Mouse (Mus musculus) lung, embryonic 15.5 days (tissue): ENCODE data around the gene Iars2. TPM values are rescaled to one million over a fixed set of nuclear protein-coding genes. Genes with fewer than 3 reads are reported as not detected.

Experiments
- ATAC-seq: fragments of 200-750 bp; cut with Nextera tagmentation; 2 replicates; pipeline ENCODE4 v1.8.0; 2017; ENCODE audit warnings: moderate number of reproducible peaks, borderline replicate concordance; ENCODE audit not compliant: low FRiP score, low TSS enrichment; ENCODE audit errors: extremely low read depth
- H3K27ac ChIP-seq: fragments of 300-500 bp; sonication (generic); 2 replicates; pipeline ENCODE4 v1.5.1; 2015; ENCODE audit warnings: moderate library complexity, mild to moderate bottlenecking, inconsistent platforms
- H3K27me3 ChIP-seq: fragments of 300-500 bp; sonication (generic); 2 replicates; pipeline ENCODE4 v1.6.1; 2015; ENCODE audit warnings: inconsistent platforms
- H3K36me3 ChIP-seq: fragments of 300-500 bp; sonication (generic); 2 replicates; pipeline ENCODE4 v1.6.1; 2015; ENCODE audit warnings: inconsistent platforms
- H3K4me1 ChIP-seq: fragments of 300-500 bp; sonication (generic); 2 replicates; pipeline ENCODE4 v1.6.1; 2015; ENCODE audit warnings: inconsistent platforms
- H3K4me2 ChIP-seq: fragments of 300-500 bp; sonication (generic); 2 replicates; pipeline ENCODE4 v1.6.1; 2015; ENCODE audit warnings: inconsistent platforms, mild to moderate bottlenecking, moderate library complexity
- H3K4me3 ChIP-seq: fragments of 300-500 bp; sonication (generic); 2 replicates; pipeline ENCODE4 v1.5.1; 2015; ENCODE audit warnings: mild to moderate bottlenecking, inconsistent platforms
- H3K9ac ChIP-seq: fragments of 300-500 bp; sonication (generic); 2 replicates; pipeline ENCODE4 v1.6.1; 2015; ENCODE audit warnings: inconsistent platforms
- H3K9me3 ChIP-seq: fragments of 300-500 bp; sonication (generic); 2 replicates; pipeline ENCODE4 v1.6.1; 2016; ENCODE audit warnings: inconsistent platforms
- WGBS: fragments of 180-500 bp; shearing (Covaris S2); methylation state at CpG from one replicate; pipeline ENCODE4 v1.1.7; 2015; 5-methylcytosine and 5-hydroxymethylcytosine counted together
- microRNA counts: library from miRNA; unstranded; fragments of <30 nt; microRNA quantifications from one replicate; lab custom pipeline; 2016
- microRNA-seq: library from miRNA; unstranded; fragments of <30 nt; microRNA quantifications from one replicate; pipeline ENCODE4, GENCODE M21; 2016
- polyA plus RNA-seq: library from polyadenylated mRNA; unstranded; fragments of >200 nt; fragmentation: Nextera tagmentation; extraction: Ambion mirVana; gene quantifications from 2 replicates; pipeline ENCODE4 v1.2.1, GENCODE M21; 2015

The Iars2 gene
- polyA plus RNA-seq, 1 experiment from 2014 or later: 28.9 TPM

DNA sequence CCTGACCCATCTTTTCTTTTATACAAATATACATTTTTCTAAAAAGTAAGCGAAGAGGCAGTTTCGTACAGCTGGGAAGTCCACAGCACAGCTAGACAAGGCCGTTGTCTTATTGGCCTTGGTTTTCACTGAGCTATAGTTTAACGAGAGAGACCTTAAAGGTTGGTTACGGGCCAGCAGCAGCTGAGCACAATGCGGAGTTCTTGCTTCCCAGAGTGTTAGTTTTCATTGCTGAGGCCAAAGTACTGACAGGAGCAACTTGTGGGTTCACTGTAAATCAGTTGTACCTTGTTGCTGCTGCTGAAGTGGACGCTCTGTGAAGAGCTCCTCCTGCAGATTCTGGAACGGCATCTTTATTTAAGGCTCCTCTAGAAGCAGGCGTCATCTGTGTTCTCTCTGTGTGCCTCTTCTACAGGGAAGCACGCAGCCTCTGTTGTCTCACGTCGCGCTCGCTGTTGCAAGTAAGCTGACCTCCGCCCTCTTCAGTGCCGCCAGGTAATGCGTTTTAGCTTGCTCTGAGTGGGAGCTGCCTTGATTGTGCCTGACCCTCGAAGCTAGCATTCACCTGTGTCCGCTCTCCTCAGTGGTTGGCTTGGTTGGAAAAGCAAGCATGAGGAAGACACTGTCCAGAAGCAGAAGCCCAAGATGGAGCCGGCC, 81.6 kb downstream of the Iars2 start:
- H3K27ac ChIP-seq: no peak overlapping the region
- H3K36me3 ChIP-seq: peaks cover 45% of the 10 kb centered on the region
- H3K9me3 ChIP-seq: no peaks in the 10 kb centered on the region
- H3K4me2 ChIP-seq: no peak overlapping the region
- ATAC-seq: no peak
- H3K4me1 ChIP-seq: peaks cover 3% of the 10 kb centered on the region; the same call in 1 of the 2 replicates
- H3K9ac ChIP-seq: no peak overlapping the region
- no peak overlapping the region for H3K4me3 ChIP-seq
- 80% methylated on average over 20 of the region's 20 CpGs for WGBS
- H3K27me3 ChIP-seq: no peaks in the 10 kb centered on the region

DNA sequence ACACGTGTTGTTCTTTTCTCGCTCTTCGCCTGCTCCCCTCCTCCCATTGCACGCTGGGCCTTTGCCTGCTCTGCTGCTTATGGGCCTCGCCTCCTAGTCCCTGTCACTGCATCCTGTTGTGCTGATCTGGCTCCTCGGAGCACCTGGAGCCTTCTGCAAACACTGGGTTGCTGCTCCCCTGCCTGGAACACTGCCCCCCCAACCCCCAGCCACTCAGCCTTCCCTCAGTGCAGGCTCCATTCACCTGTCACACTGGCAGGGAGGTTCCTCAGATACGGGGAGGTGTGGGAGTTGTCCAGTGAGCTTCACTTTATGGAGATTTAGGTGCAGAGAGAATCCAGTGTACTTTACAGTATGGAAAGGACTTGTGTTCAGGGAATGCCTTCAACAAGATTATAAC, 83.7 kb downstream of the Iars2 start:
- no peaks in the 10 kb centered on the region for H3K27me3 ChIP-seq
- no peak overlapping the region for H3K9ac ChIP-seq
- WGBS: 64% methylated on average over 7 of the region's 7 CpGs
- peaks cover 46% of the 10 kb centered on the region for H3K36me3 ChIP-seq
- ATAC-seq: no peak
- no peaks in the 10 kb centered on the region for H3K9me3 ChIP-seq
- H3K4me2 ChIP-seq: no peak overlapping the region
- no peak overlapping the region for H3K27ac ChIP-seq
- no peaks in the 10 kb centered on the region for H3K4me1 ChIP-seq
- H3K4me3 ChIP-seq: no peak overlapping the region

DNA sequence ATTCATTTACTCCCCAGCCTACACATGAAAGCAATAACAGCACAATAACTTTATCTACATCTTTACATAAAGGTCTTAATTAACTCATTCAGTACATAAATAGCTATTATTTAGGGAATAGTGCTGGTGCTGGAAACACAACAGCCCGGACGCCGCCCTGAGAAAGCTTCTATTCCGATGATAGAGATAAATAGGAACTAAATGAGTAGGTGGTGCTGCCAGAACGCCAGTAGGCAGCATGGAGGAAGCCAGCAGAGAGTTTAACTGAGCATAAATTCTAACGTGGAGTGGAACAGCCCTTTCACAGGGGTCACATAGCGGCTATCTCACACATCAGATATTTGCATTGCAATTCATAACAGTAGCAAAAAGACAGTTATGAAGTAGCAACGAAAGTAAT, 86.2 kb downstream of the Iars2 start:
- no peak overlapping the region for H3K4me3 ChIP-seq
- no peak overlapping the region for H3K27ac ChIP-seq
- no peak for ATAC-seq
- WGBS: 71% methylated on average over 8 of the region's 8 CpGs
- no peaks in the 10 kb centered on the region for H3K27me3 ChIP-seq
- no peaks in the 10 kb centered on the region for H3K4me1 ChIP-seq
- H3K9ac ChIP-seq: no peak overlapping the region
- no peak overlapping the region for H3K4me2 ChIP-seq
- H3K36me3 ChIP-seq: peaks cover 49% of the 10 kb centered on the region
- H3K9me3 ChIP-seq: no peaks in the 10 kb centered on the region

DNA sequence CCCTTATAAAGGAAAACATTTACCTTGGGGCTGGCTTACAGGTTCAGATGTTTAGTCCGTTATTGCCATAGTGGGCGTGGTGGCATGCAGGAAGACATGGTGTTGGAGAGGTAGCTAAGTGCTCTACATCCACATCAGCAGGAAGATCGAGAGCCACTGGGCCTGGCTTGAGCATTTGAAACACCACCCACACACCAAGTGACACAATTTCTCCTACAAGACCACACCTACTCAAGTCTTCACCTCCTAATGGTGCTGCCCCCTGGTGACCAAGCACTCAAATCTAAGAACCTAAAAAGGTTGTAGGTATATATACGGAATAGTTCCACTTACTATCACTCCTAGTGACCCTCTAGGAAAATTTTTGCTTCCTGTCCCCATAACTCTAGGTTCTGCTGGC, 92.7 kb downstream of the Iars2 start:
- Histone ChIP-seq H3K36me3 (peaks cover 44% of the 10 kb centered on the region), H3K9ac (no peak overlapping the region), H3K9me3 (no peaks in the 10 kb centered on the region), H3K27me3 (no peaks in the 10 kb centered on the region), H3K4me1 (no peaks in the 10 kb centered on the region), H3K4me3 (no peak overlapping the region), H3K4me2 (no peak overlapping the region), H3K27ac (no peak overlapping the region)
- no peak for ATAC-seq
- WGBS: 80% methylated on average over 4 of the region's 4 CpGs

DNA sequence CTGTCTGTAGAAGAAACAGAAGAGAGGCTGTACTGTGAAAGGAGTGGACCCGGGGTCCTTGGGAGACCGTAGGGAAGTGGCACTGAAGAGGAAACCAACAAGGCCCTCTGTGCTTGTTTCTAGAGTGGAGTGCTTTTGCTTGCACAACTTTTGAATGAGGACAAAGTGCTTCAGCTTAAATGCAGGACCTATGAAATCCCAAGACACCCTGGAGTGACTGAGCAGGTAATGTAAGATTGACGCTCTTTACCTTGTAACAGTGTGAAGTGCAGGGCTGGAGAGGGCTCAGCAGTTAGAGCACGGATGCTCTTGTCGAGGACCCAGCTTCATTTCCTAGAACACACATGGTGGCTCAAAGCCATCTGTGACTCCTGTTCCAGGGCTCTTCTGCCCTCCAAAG, 93.4 kb downstream of the Iars2 start:
- Histone ChIP-seq H3K9me3 (no peaks in the 10 kb centered on the region), H3K27ac (no peak overlapping the region), H3K9ac (no peak overlapping the region), H3K27me3 (no peaks in the 10 kb centered on the region), H3K36me3 (peaks cover 38% of the 10 kb centered on the region), H3K4me3 (no peak overlapping the region), H3K4me2 (no peak overlapping the region), H3K4me1 (no peaks in the 10 kb centered on the region)
- no peak for ATAC-seq
- 81% methylated on average over 5 of the region's 5 CpGs for WGBS

MicroRNA genes within 50 kb of the gene (microRNA counts, 519-probe panel; counts per million panel counts)
- microRNA mmu-miR-194 (lab: Ali Mortazavi, UCI): 2,183 counts per million, percentile 26 among the panel's probes with 10 or more counts
- 1,298 counts per million, percentile 6 among the panel's probes with 10 or more counts for microRNA mmu-miR-664 (lab: Ali Mortazavi, UCI)

Small RNA genes lying within 50 kb of the gene (microRNA-seq; reads per million reads assigned to microRNA genes)
- gene Mir194-1 (1.3 reads per million), gene Mir215 (9.6 reads per million, percentile 28 among the genes with 10 or more reads in this experiment), gene Mir664 (8.3 reads per million, percentile 27 among the genes with 10 or more reads in this experiment)

Other genes starting within 250 kb of the Iars2 start
- gene Rab3gap2, start 125.3 kb downstream of the Iars2 start, polyA plus RNA-seq: 20.8 and 20.9 TPM in 2 replicates
- gene Bpnt1, start 2.8 kb upstream of the Iars2 start, polyA plus RNA-seq: 30.4 and 32.3 TPM in 2 replicates
- 143 and 148 TPM in 2 replicates for gene Eprs, start 33.6 kb upstream of the Iars2 start, polyA plus RNA-seq
- gene Slc30a10, start 125.5 kb upstream of the Iars2 start, polyA plus RNA-seq: 0.11 TPM in 1 of 2 replicates, not detected in the other